Mouse (Mus musculus) frontal cortex, adult 2 months (tissue): ENCODE data around the gene Ms4a5. TPM values are rescaled to one million over a fixed set of nuclear protein-coding genes. Genes with fewer than 3 reads are reported as not detected.

ENCODE experiments used
- DNase-seq, 2 experiments: peaks; one replicate each; pipeline ENCODE4 v3.0.0; 2022; ENCODE audit warnings: low spot score in 1 of 2; ENCODE audit errors: extremely low spot score in 1 of 2
- polyA plus RNA-seq: library from polyadenylated mRNA; depleted of rRNA; stranded (reverse); fragments of >200 nt; gene quantifications from 2 replicates; pipeline ENCODE4 v1.2.3, GENCODE M21; 2012; rRNA removed

Ms4a5 gene
- polyA plus RNA-seq, 1 experiment, result not detected

GRCm38 (mm10) chr19:11234244-11234643, 49.4 kb downstream of the Ms4a5 start:
- no peak for DNase-seq

DNA sequence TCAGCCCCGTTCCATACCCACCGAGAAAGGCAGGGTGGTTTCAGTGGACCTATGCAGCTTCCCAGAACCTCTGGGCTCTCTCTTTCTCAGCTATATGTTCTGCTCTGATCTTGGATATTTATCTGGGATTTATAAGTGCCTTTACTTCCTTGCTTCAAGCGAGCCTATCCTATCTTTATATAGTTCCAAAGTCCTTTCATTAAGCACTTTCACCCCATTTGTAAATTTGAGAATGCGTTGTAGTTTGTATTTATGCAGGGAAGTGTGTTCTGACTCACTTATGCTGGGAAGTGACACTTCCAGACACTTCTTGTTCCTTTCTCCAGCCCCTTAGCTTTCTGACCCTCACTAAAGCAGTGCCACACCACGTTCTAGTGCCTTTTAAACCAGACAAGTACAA, 51.3 kb downstream of the Ms4a5 start, which contains the start of gene Ms4a12:
Gene Ms4a12 (minus strand): TSS at position 101 of the 400 bp plus-strand sequence.
- DNase-seq, result no peak

Other genes with a start within 250 kb of the Ms4a5 start
- not detected in 2 replicates for gene Ms4a8a, start 202.8 kb downstream of the Ms4a5 start, polyA plus RNA-seq
- gene 1700017D01Rik, start 153.0 kb downstream of the Ms4a5 start, polyA plus RNA-seq, result not detected in 2 replicates
- not detected in 2 replicates for gene 1700025F22Rik, start 118.6 kb downstream of the Ms4a5 start, polyA plus RNA-seq
- not detected in 2 replicates for gene Ms4a13, start 87.1 kb downstream of the Ms4a5 start, polyA plus RNA-seq
- gene Ms4a12, start 51.4 kb downstream of the Ms4a5 start, polyA plus RNA-seq, result not detected in 2 replicates
- gene Ms4a1, start 17.6 kb downstream of the Ms4a5 start, polyA plus RNA-seq, result 0.06 and 0.11 TPM in 2 replicates
- gene Ms4a14, start 30.6 kb upstream of the Ms4a5 start, polyA plus RNA-seq, result 0.08 and 0.18 TPM in 2 replicates
- 0.72 and 0.82 TPM in 2 replicates for gene Ms4a7, start 52.3 kb upstream of the Ms4a5 start, polyA plus RNA-seq
- 0.18 and 0.21 TPM in 2 replicates for gene Ms4a4a, start 91.7 kb upstream of the Ms4a5 start, polyA plus RNA-seq
- gene Ms4a4c, start 120.9 kb upstream of the Ms4a5 start, polyA plus RNA-seq, result 0.17 and 0.32 TPM in 2 replicates
- gene Ms4a4b, start 159.7 kb upstream of the Ms4a5 start, polyA plus RNA-seq, result 0.14 and 0.46 TPM in 2 replicates
- gene Ms4a6c, start 185.5 kb upstream of the Ms4a5 start, polyA plus RNA-seq, result 0.50 and 0.96 TPM in 2 replicates
- 0.23 and 1.0 TPM in 2 replicates for gene Gm8369, start 202.1 kb upstream of the Ms4a5 start, polyA plus RNA-seq
- gene Ms4a6b, start 232.6 kb upstream of the Ms4a5 start, polyA plus RNA-seq, result 1.6 and 2.7 TPM in 2 replicates